Mouse (Mus musculus) lung, postnatal 0 days (tissue): ENCODE data around the gene Cbx1.

Experiments used
- CTCF ChIP-seq: IDR thresholded peaks from 2 replicates; pipeline ENCODE4 v1.5.1; 2016; ENCODE audit warnings: antibody characterized with exemption, mild to moderate bottlenecking
- EP300 ChIP-seq: IDR thresholded peaks from 2 replicates; pipeline ENCODE4 v1.6.1; 2016; ENCODE audit warnings: antibody characterized with exemption, mild to moderate bottlenecking, control low read depth

GRCm38 (mm10) chr11:96826481-96826880 is 37.6 kb downstream of the Cbx1 start:
- no peak for TF ChIP-seq CTCF
- no peak for TF ChIP-seq EP300
